Mouse (Mus musculus) liver, embryonic 14.5 days (tissue): ENCODE data around the gene Man1c1. TPM values are rescaled to one million over a fixed set of nuclear protein-coding genes. Genes with fewer than 3 reads are reported as not detected.
A peak's percentile ranks its signal among the peaks of the same experiment; 100 is the strongest.

Experiments used
- ATAC-seq: fragments of 200-750 bp; cut with Nextera tagmentation; 2 replicates; pipeline ENCODE4 v1.8.0; 2017; ENCODE audit warnings: moderate number of reproducible peaks, mild to moderate bottlenecking, moderate library complexity; ENCODE audit not compliant: insufficient read depth
- DNase-seq, 3 experiments: peaks; one replicate each; pipeline ENCODE4 v3.0.0-alpha.2; 2012 to 2013; ENCODE audit warnings: low read depth in 3 of 3, low spot score in 3 of 3
- H3K27ac ChIP-seq: fragments of 300-500 bp; sonication (generic); 2 replicates; pipeline ENCODE4 v1.5.1; 2014; ENCODE audit warnings: moderate library complexity, mild to moderate bottlenecking, control low read depth, inconsistent platforms
- H3K27me3 ChIP-seq: fragments of 300-500 bp; sonication (generic); 2 replicates; pipeline ENCODE4 v1.6.1; 2014; ENCODE audit warnings: mild to moderate bottlenecking, low read length, moderate library complexity; ENCODE audit not compliant: control insufficient read depth, insufficient read depth
- H3K36me3 ChIP-seq: fragments of 300-500 bp; sonication (generic); replicated peaks from 2 replicates; pipeline ENCODE4 v1.6.1; 2014; ENCODE audit warnings: low read depth; ENCODE audit not compliant: control insufficient read depth, insufficient read depth
- H3K4me1 ChIP-seq, 2 experiments: fragments of 200-500 bp in 1 of 2; fragments of 300-500 bp in 1 of 2; sonication (generic) in 1 of 2; replicated peaks; 2 replicates each; pipeline ENCODE4 v1.6.1; 2012 to 2014; ENCODE audit warnings: antibody characterized with exemption in 1 of 2, inconsistent platforms in 1 of 2, low read length in 1 of 2; ENCODE audit not compliant: control insufficient read depth in 2 of 2, insufficient read depth in 2 of 2
- H3K4me2 ChIP-seq: fragments of 300-500 bp; sonication (generic); 2 replicates; pipeline ENCODE4 v1.6.1; 2014; ENCODE audit warnings: low read depth, mild to moderate bottlenecking, control low read depth, moderate library complexity
- H3K4me3 ChIP-seq, 2 experiments: fragments of 200-500 bp in 1 of 2; fragments of 300-500 bp in 1 of 2; sonication (generic) in 1 of 2; 2 replicates each; pipeline ENCODE4 v1.5.1; 2012 to 2014; ENCODE audit warnings: low read depth in 2 of 2, low read length in 2 of 2, mild to moderate bottlenecking in 2 of 2, control low read depth in 1 of 2, inconsistent platforms in 1 of 2, moderate library complexity in 1 of 2; ENCODE audit not compliant: insufficient read depth in 1 of 2
- H3K9ac ChIP-seq: fragments of 300-500 bp; sonication (generic); replicated peaks from 2 replicates; pipeline ENCODE4 v1.6.1; 2014; ENCODE audit warnings: mild to moderate bottlenecking, control low read depth, moderate library complexity
- H3K9me3 ChIP-seq: fragments of 300-500 bp; sonication (generic); 2 replicates; pipeline ENCODE4 v1.6.1; 2016; ENCODE audit warnings: low read length, mixed read lengths; ENCODE audit not compliant: control insufficient read depth
- CTCF ChIP-seq: IDR thresholded peaks from 2 replicates; pipeline ENCODE4 v1.5.1; 2016; ENCODE audit warnings: antibody characterized with exemption, low read depth, control low read depth
- EP300 ChIP-seq: IDR thresholded peaks from 2 replicates; pipeline ENCODE4 v1.6.1; 2016; ENCODE audit warnings: antibody characterized with exemption, low read depth
- WGBS: fragments of 180-500 bp; shearing (Covaris S2); extraction: QIAGEN DNeasy Blood & Tissue Kit; methylation state at CpG from one replicate; pipeline ENCODE4 v1.1.7; 2014; ENCODE audit not compliant: insufficient replicate concordance; 5-methylcytosine and 5-hydroxymethylcytosine counted together
- polyA plus RNA-seq, 2 experiments: library from polyadenylated mRNA; depleted of rRNA in 1 of 2; stranded (reverse) in 1 of 2; unstranded in 1 of 2; fragments of >200 nt; fragmentation: Nextera tagmentation in 1 of 2; extraction: Ambion mirVana in 1 of 2; gene quantifications; 2 replicates each; pipeline versions ENCODE4 v1.2.1 to v1.2.3; 2012 to 2014

The Man1c1 gene
- polyA plus RNA-seq, 2 experiments = 1.2 to 1.9 TPM

- Histone ChIP-seq H3K4me3 (no peak overlapping the region), H3K4me2 (no peak overlapping the region), H3K27me3 (no peaks in the 10 kb centered on the region), H3K9me3 (no peaks in the 10 kb centered on the region), H3K4me1 (no peaks in the 10 kb centered on the region), H3K36me3 (no peaks in the 10 kb centered on the region), H3K9ac (no peak overlapping the region), H3K27ac (no peak overlapping the region)
- no peak for TF ChIP-seq EP300
- no peak for TF ChIP-seq CTCF
- 63% methylated on average over 10 of the region's 10 CpGs for WGBS
- no peak for ATAC-seq
- DNase-seq = no peak
Measured at GRCm38 (mm10) chr4:134594731-134595439, 109.2 kb downstream of the Man1c1 start.

- Histone ChIP-seq H3K9me3 (no peaks in the 10 kb centered on the region), H3K9ac (no peak overlapping the region), H3K4me1 (0 out of 4 replicates have a peak, but pooled peaks cover 0 to 4% of the 10 kb centered on the region in 2 experiments), H3K27ac (no peak overlapping the region), H3K4me2 (no peak overlapping the region), H3K27me3 (no peaks in the 10 kb centered on the region), H3K4me3 (no peak overlapping the region), H3K36me3 (no peaks in the 10 kb centered on the region)
- 44% methylated on average over 4 of the region's 4 CpGs for WGBS
- TF ChIP-seq CTCF = no peak
- TF ChIP-seq EP300 = no peak
- ATAC-seq (no peak), DNase-seq (no peak)
Measured at GRCm38 (mm10) chr4:134592442-134592841, 111.6 kb downstream of the Man1c1 start.

DNA sequence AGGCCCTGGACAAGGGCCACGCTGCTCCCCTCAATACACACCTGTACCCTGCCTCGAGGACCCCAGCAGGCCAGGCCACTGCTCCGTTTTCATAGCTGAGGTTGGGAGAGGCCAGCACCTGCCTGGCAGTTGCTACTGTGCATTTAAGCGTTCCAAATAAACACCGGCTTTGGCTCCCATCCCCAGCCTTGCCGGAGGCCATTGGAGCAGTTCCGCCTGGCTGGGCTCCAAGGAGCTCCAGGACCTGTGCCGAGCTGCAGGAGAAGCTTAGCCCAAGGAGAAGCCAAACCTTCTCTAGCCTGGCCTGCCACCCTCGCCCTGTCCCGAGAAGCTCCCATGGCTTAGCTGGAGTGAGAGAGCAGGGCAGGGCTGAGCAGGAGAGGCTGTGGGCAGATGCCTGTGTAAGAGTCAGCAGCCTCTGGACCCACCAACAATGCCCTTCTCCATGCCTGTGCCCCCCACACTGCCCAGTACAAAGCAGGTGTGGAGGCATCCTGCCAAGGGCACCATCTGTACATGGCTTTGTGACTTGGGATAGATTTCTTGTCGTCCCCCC is 112.5 kb downstream of the Man1c1 start:
- TF ChIP-seq CTCF (no peak), EP300 (no peak)
- Histone ChIP-seq H3K9me3 (no peaks in the 10 kb centered on the region), H3K9ac (no peak overlapping the region), H3K36me3 (no peaks in the 10 kb centered on the region), H3K4me1 (0 out of 4 replicates have a peak, but pooled peaks cover 0 to 4% of the 10 kb centered on the region in 2 experiments), H3K4me3 (no peak overlapping the region), H3K27me3 (no peaks in the 10 kb centered on the region), H3K27ac (no peak overlapping the region), H3K4me2 (no peak overlapping the region)
- no peak for DNase-seq
- WGBS = 67% methylated on average over 11 of the region's 11 CpGs
- ATAC-seq = no peak

- Histone ChIP-seq H3K9me3 (no peaks in the 10 kb centered on the region), H3K36me3 (no peaks in the 10 kb centered on the region), H3K4me3 (no peak overlapping the region), H3K4me1 (0 out of 4 replicates have a peak, but pooled peaks cover 0 to 4% of the 10 kb centered on the region in 2 experiments), H3K9ac (no peak overlapping the region), H3K27ac (no peak overlapping the region), H3K27me3 (no peaks in the 10 kb centered on the region), H3K4me2 (no peak overlapping the region)
- DNase-seq (no peak), ATAC-seq (no peak)
- 61% methylated on average over 10 of the region's 10 CpGs for WGBS
- TF ChIP-seq EP300 (no peak), CTCF (peak; percentile 89)
Measured at GRCm38 (mm10) chr4:134590227-134590926, 113.7 kb downstream of the Man1c1 start.

DNA sequence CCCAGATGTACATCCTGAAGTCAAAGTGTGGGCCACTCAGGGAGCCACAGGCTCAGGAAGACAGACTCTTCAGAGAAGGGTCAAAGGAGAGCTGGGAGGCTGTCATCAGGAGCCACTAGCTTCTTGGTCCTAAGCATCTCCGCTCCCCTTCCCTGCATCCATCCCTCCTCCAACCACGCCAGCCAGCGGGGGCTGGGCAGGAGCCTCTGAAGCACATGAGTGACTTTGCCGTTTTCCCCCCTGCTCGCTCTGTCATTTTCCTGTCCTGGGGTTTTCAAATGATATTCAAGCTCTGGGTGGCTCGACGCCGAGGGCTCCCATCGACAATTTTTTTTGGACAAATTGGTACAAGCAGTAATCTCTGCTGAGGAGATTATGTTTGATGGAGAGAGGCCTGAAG is 114.3 kb downstream of the Man1c1 start:
- Histone ChIP-seq H3K27ac (no peak overlapping the region), H3K4me1 (0 out of 4 replicates have a peak, but pooled peaks cover 0 to 4% of the 10 kb centered on the region in 2 experiments), H3K9me3 (no peaks in the 10 kb centered on the region), H3K4me3 (no peak overlapping the region), H3K36me3 (no peaks in the 10 kb centered on the region), H3K27me3 (no peaks in the 10 kb centered on the region), H3K4me2 (no peak overlapping the region), H3K9ac (no peak overlapping the region)
- no peak for DNase-seq
- whole genome bisulfite sequencing = 70% methylated on average over 9 of the region's 9 CpGs
- TF ChIP-seq CTCF = no peak
- TF ChIP-seq EP300 = no peak
- no peak for ATAC-seq
